Mouse (Mus musculus) CH12.LX (cell line): ENCODE results near the gene Gm17018.

Experiments
- E2F4 ChIP-seq: IDR thresholded peaks from 2 replicates; pipeline ENCODE4 v1.6.1; 2011; ENCODE audit warnings: low read depth, low read length, improper control_type of control experiment; ENCODE audit not compliant: insufficient replicate concordance
- MYC ChIP-seq: IDR thresholded peaks from 2 replicates; pipeline ENCODE4 v1.6.1; 2011; ENCODE audit warnings: low read depth, mild to moderate bottlenecking, improper control_type of control experiment, low read length
- POLR2AphosphoS2 ChIP-seq: IDR thresholded peaks from 2 replicates; pipeline ENCODE4 v1.6.1; 2011; ENCODE audit warnings: low read depth, low read length, improper control_type of control experiment
- ZC3H11A ChIP-seq: IDR thresholded peaks from 2 replicates; pipeline ENCODE4 v1.6.1; 2012; ENCODE audit warnings: low read depth, mild to moderate bottlenecking, inconsistent platforms, low read length, improper control_type of control experiment

DNA sequence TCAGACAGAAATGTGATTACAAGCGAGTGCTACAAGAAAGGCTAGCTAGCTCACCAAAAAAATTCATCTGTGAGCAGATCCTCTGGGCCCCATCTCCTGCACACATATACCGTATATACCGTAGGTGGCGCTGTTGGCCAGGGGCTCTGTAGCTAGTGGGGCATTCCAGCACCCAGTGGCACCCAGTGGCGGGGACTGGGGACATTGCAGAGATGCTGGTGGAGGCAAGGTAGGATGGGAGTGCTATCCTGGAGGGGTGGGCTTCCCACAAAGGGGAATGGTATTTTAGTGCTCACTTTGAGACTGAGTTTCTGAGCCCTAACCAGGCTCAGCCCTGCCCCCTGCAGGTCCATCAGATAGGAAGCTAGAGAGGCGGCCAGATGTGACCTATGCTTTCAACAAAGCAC is 13.4 kb downstream of the Gm17018 start:
- TF ChIP-seq E2F4 (no peak), MYC (no peak), ZC3H11A (no peak), POLR2AphosphoS2 (no peak)
